Mouse (Mus musculus): ENCODE data around the gene Usf2. TPM values are rescaled to one million over a fixed set of nuclear protein-coding genes. Genes with fewer than 3 reads are reported as not detected.
"Not testable (repeated sequence)": the region's sequence is repeated elsewhere in the genome, so short reads cannot be mapped to it uniquely, and the experiment has no call there.

Usf2 gene
- polyA plus RNA-seq, 1 experiment from 2014 or later: 12.4 TPM

- WGBS (ENCODE audit: insufficient replicate concordance): 78% methylated on average over 28 of the region's 28 CpGs
- Histone ChIP-seq H3K9ac (peak overlapping the region; percentile 98), H3K4me3 (replicated peaks) (peak overlapping the region; percentile 96), H3K9me3 (replicated peaks) (no peaks in the 10 kb centered on the region), H3K4me1 (replicated peaks) (peaks cover 44% of the 10 kb centered on the region), H3K27me3 (no peaks in the 10 kb centered on the region), H3K36me3 (replicated peaks) (peaks cover 35% of the 10 kb centered on the region), H3K4me2 (peak overlapping the region; percentile 93), H3K27ac (replicated peaks) (peak overlapping the region; percentile 93; the same call in 1 of the 2 replicates)
- ATAC-seq (ENCODE audit: insufficient read depth): no peak
Measured at GRCm38 (mm10) chr7:30958109-30958865, 1.7 kb upstream of the Usf2 start.

- Histone ChIP-seq H3K4me2 (peak overlapping the region; percentile 93), H3K27ac (replicated peaks) (peak overlapping the region; percentile 93), H3K9ac (peak overlapping the region; percentile 98), H3K4me1 (replicated peaks) (peaks cover 51% of the 10 kb centered on the region), H3K4me3 (replicated peaks) (peak overlapping the region; percentile 96), H3K9me3 (replicated peaks) (no peaks in the 10 kb centered on the region), H3K27me3 (no peaks in the 10 kb centered on the region), H3K36me3 (replicated peaks) (peaks cover 44% of the 10 kb centered on the region)
- peak; percentile 76 for ATAC-seq (ENCODE audit: insufficient read depth)
- under 1% methylated on average over 43 of the region's 43 CpGs for WGBS (ENCODE audit: insufficient replicate concordance)
Measured at GRCm38 (mm10) chr7:30957367-30957783, 772 bp upstream of the Usf2 start.

- H3K4me1 ChIP-seq (replicated peaks): peaks cover 51% of the 10 kb centered on the region
- H3K4me2 ChIP-seq: peak overlapping the region; percentile 93
- H3K9ac ChIP-seq: peak overlapping the region; percentile 98
- H3K27me3 ChIP-seq: no peaks in the 10 kb centered on the region
- H3K4me3 ChIP-seq (replicated peaks): peak overlapping the region; percentile 96
- ATAC-seq (ENCODE audit: insufficient read depth): peak; percentile 23
- no peaks in the 10 kb centered on the region for H3K9me3 ChIP-seq (replicated peaks)
- H3K27ac ChIP-seq (replicated peaks): peak overlapping the region; percentile 93
- peaks cover 55% of the 10 kb centered on the region for H3K36me3 ChIP-seq (replicated peaks)
- WGBS (ENCODE audit: insufficient replicate concordance): 2% methylated on average over 33 of the region's 49 CpGs
Measured at GRCm38 (mm10) chr7:30956357-30956751, 249 bp downstream of the Usf2 start.

GRCm38 (mm10) chr7:30955584-30956356, 833 bp downstream of the Usf2 start:
- H3K27me3 ChIP-seq: no peaks in the 10 kb centered on the region
- H3K4me1 ChIP-seq (replicated peaks): peaks cover 51% of the 10 kb centered on the region
- peak overlapping the region; percentile 98 for H3K9ac ChIP-seq
- ATAC-seq (ENCODE audit: insufficient read depth): peak; percentile 52
- no peaks in the 10 kb centered on the region for H3K9me3 ChIP-seq (replicated peaks)
- peak overlapping the region; percentile 93 for H3K27ac ChIP-seq (replicated peaks)
- WGBS (ENCODE audit: insufficient replicate concordance): under 1% methylated on average over 64 of the region's 64 CpGs
- H3K36me3 ChIP-seq (replicated peaks): peaks cover 60% of the 10 kb centered on the region
- H3K4me3 ChIP-seq (replicated peaks): peak overlapping the region; percentile 96
- peak overlapping the region; percentile 93 for H3K4me2 ChIP-seq

GRCm38 (mm10) chr7:30954971-30955520, 1.6 kb downstream of the Usf2 start:
- peak overlapping the region; percentile 93; the same call in 1 of the 2 replicates for H3K27ac ChIP-seq (replicated peaks)
- H3K9ac ChIP-seq: peak overlapping the region; percentile 98; the same call in 1 of the 2 replicates
- no peaks in the 10 kb centered on the region for H3K9me3 ChIP-seq (replicated peaks)
- H3K36me3 ChIP-seq (replicated peaks): peaks cover 68% of the 10 kb centered on the region
- peak overlapping the region; percentile 96 for H3K4me3 ChIP-seq (replicated peaks)
- no peak for ATAC-seq (ENCODE audit: insufficient read depth)
- no peaks in the 10 kb centered on the region for H3K27me3 ChIP-seq
- H3K4me1 ChIP-seq (replicated peaks): peaks cover 47% of the 10 kb centered on the region
- H3K4me2 ChIP-seq: peak overlapping the region; percentile 93
- 88% methylated on average over 12 of the region's 12 CpGs for WGBS (ENCODE audit: insufficient replicate concordance)

- peaks cover 75% of the 10 kb centered on the region for H3K36me3 ChIP-seq (replicated peaks)
- ATAC-seq (ENCODE audit: insufficient read depth): peak; percentile 32
- no peak overlapping the region for H3K4me3 ChIP-seq (replicated peaks)
- H3K27ac ChIP-seq (replicated peaks): peak overlapping the region; percentile 21; the same call in 1 of the 2 replicates
- WGBS (ENCODE audit: insufficient replicate concordance): 71% methylated on average over 3 of the region's 3 CpGs
- no peaks in the 10 kb centered on the region for H3K9me3 ChIP-seq (replicated peaks)
- H3K9ac ChIP-seq: no peak overlapping the region
- no peak overlapping the region for H3K4me2 ChIP-seq
- H3K27me3 ChIP-seq: no peaks in the 10 kb centered on the region
- peaks cover 46% of the 10 kb centered on the region for H3K4me1 ChIP-seq (replicated peaks)
Measured at GRCm38 (mm10) chr7:30954036-30954435, 2.6 kb downstream of the Usf2 start.

GRCm38 (mm10) chr7:30953459-30953858, 3.1 kb downstream of the Usf2 start:
- H3K36me3 ChIP-seq (replicated peaks): peaks cover 73% of the 10 kb centered on the region
- H3K9ac ChIP-seq: no peak overlapping the region
- peaks cover 41% of the 10 kb centered on the region for H3K4me1 ChIP-seq (replicated peaks)
- H3K27me3 ChIP-seq: no peaks in the 10 kb centered on the region
- H3K9me3 ChIP-seq (replicated peaks): no peaks in the 10 kb centered on the region
- no peak overlapping the region for H3K27ac ChIP-seq (replicated peaks)
- WGBS (ENCODE audit: insufficient replicate concordance): 49% methylated on average over 6 of the region's 6 CpGs
- no peak for ATAC-seq (ENCODE audit: insufficient read depth)
- H3K4me2 ChIP-seq: no peak overlapping the region
- no peak overlapping the region for H3K4me3 ChIP-seq (replicated peaks)

- peaks cover 71% of the 10 kb centered on the region for H3K36me3 ChIP-seq (replicated peaks)
- peaks cover 33% of the 10 kb centered on the region for H3K4me1 ChIP-seq (replicated peaks)
- WGBS (ENCODE audit: insufficient replicate concordance): 87% methylated on average over 16 of the region's 16 CpGs
- no peaks in the 10 kb centered on the region for H3K9me3 ChIP-seq (replicated peaks)
- no peaks in the 10 kb centered on the region for H3K27me3 ChIP-seq
- no peak overlapping the region for H3K4me2 ChIP-seq
- no peak overlapping the region for H3K4me3 ChIP-seq (replicated peaks)
- no peak for ATAC-seq (ENCODE audit: insufficient read depth)
- no peak overlapping the region for H3K27ac ChIP-seq (replicated peaks)
- no peak overlapping the region for H3K9ac ChIP-seq
Measured at GRCm38 (mm10) chr7:30952441-30953265, 4.0 kb downstream of the Usf2 start.

- not testable (repeated sequence) for ATAC-seq (ENCODE audit: insufficient read depth); H3K9ac ChIP-seq; H3K9me3 ChIP-seq (replicated peaks); H3K27me3 ChIP-seq; H3K4me3 ChIP-seq (replicated peaks); H3K4me2 ChIP-seq; H3K27ac ChIP-seq (replicated peaks)
- H3K4me1 ChIP-seq (replicated peaks): peaks cover 22% of the 10 kb centered on the region
- 79% methylated on average over 3 of the region's 3 CpGs for WGBS (ENCODE audit: insufficient replicate concordance)
- H3K36me3 ChIP-seq (replicated peaks): peaks cover 73% of the 10 kb centered on the region
Measured at GRCm38 (mm10) chr7:30949902-30950301, 6.7 kb downstream of the Usf2 start.

GRCm38 (mm10) chr7:30945876-30946275, 10.7 kb downstream of the Usf2 start:
- no peak for ATAC-seq (ENCODE audit: insufficient read depth)
- H3K36me3 ChIP-seq (replicated peaks): peaks cover 32% of the 10 kb centered on the region
- H3K4me1 ChIP-seq (replicated peaks): no peaks in the 10 kb centered on the region; the same call in 1 of the 2 replicates
- no peak overlapping the region for H3K4me3 ChIP-seq (replicated peaks)
- no peak overlapping the region for H3K4me2 ChIP-seq
- H3K27me3 ChIP-seq: no peaks in the 10 kb centered on the region
- 88% methylated on average over 7 of the region's 7 CpGs for WGBS (ENCODE audit: insufficient replicate concordance)
- H3K27ac ChIP-seq (replicated peaks): no peak overlapping the region
- no peak overlapping the region for H3K9ac ChIP-seq
- no peaks in the 10 kb centered on the region for H3K9me3 ChIP-seq (replicated peaks)
